Mouse (Mus musculus) CH12.LX (cell line): Measurements from ENCODE around the gene Ptges3l. TPM values are rescaled to one million over a fixed set of nuclear protein-coding genes. Genes with fewer than 3 reads are reported as not detected.

Experiments used
- DNase-seq: peaks from one replicate; pipeline ENCODE4 v3.0.0-alpha.2; 2013; ENCODE audit errors: extremely low read depth
- H3K27ac ChIP-seq: 2 replicates; pipeline ENCODE4 v1.5.1; 2012; ENCODE audit warnings: low read depth, mild to moderate bottlenecking, control low read depth, moderate library complexity; ENCODE audit not compliant: insufficient read depth
- H3K27me3 ChIP-seq: replicated peaks from 2 replicates; pipeline ENCODE3; 2012; ENCODE audit warnings: inconsistent platforms
- H3K36me3 ChIP-seq, 2 experiments: replicated peaks in 1 of 2; 2 replicates each; pipeline versions ENCODE3 to v1.6.1; 2012; ENCODE audit warnings: inconsistent platforms in 1 of 2, low read length in 1 of 2, mild to moderate bottlenecking in 1 of 2, mixed read lengths in 1 of 2, moderate library complexity in 1 of 2; ENCODE audit not compliant: control insufficient read depth in 1 of 2, insufficient read depth in 1 of 2
- H3K4me1 ChIP-seq, 2 experiments: 2 replicates each; pipeline ENCODE4 v1.6.1; 2012; ENCODE audit warnings: inconsistent platforms in 1 of 2, moderate library complexity in 1 of 2; ENCODE audit not compliant: insufficient read depth in 2 of 2, control insufficient read depth in 1 of 2
- H3K4me2 ChIP-seq: 2 replicates; pipeline ENCODE4 v1.6.1; 2012; ENCODE audit warnings: low read depth, mild to moderate bottlenecking, control low read depth; ENCODE audit not compliant: poor library complexity, insufficient read depth, severe bottlenecking
- H3K4me3 ChIP-seq, 3 experiments: fragments of 150-350 bp in 1 of 3; sonication (generic) in 1 of 3; replicated peaks in 1 of 3; 2 replicates each; pipeline versions ENCODE3 to v1.5.1; 2011 to 2012; ENCODE audit warnings: low read depth in 2 of 3, low read length in 2 of 3, mild to moderate bottlenecking in 2 of 3, moderate library complexity in 2 of 3, control low read depth in 1 of 3, improper control_type of control experiment in 1 of 3, inconsistent platforms in 1 of 3, mixed read lengths in 1 of 3; ENCODE audit not compliant: poor library complexity in 1 of 3
- H3K79me2 ChIP-seq: replicated peaks from 2 replicates; pipeline ENCODE4 v1.6.1; 2012; ENCODE audit warnings: mild to moderate bottlenecking, moderate library complexity; ENCODE audit not compliant: control insufficient read depth, poor library complexity, insufficient read depth, severe bottlenecking; ENCODE audit errors: extremely low read depth
- H3K9ac ChIP-seq: 2 replicates; pipeline ENCODE4 v1.6.1; 2012; ENCODE audit warnings: low read depth, mild to moderate bottlenecking, control low read depth, moderate library complexity; ENCODE audit not compliant: insufficient read depth
- H3K9me3 ChIP-seq: replicated peaks from 2 replicates; pipeline ENCODE3; 2012; ENCODE audit warnings: low read length, inconsistent platforms, mixed read lengths
- ELF1 ChIP-seq: IDR thresholded peaks from 2 replicates; pipeline ENCODE4 v1.6.1; 2014; ENCODE audit warnings: low read depth, mild to moderate bottlenecking, inconsistent platforms, low read length, improper control_type of control experiment
- EP300 ChIP-seq: IDR thresholded peaks from 2 replicates; pipeline ENCODE4 v1.6.1; 2011; ENCODE audit warnings: low read length, improper control_type of control experiment
- ETS1 ChIP-seq: conservative IDR thresholded peaks from 2 replicates; pipeline ENCODE4 v1.6.1; 2012; ENCODE audit warnings: low read depth, mild to moderate bottlenecking, inconsistent platforms, low read length, improper control_type of control experiment, moderate library complexity
- GABPA ChIP-seq: IDR thresholded peaks from 2 replicates; pipeline ENCODE4 v1.6.1; 2012; ENCODE audit warnings: low read depth, low read length, improper control_type of control experiment, inconsistent platforms; ENCODE audit not compliant: insufficient replicate concordance
- IRF4 ChIP-seq: IDR thresholded peaks from 2 replicates; pipeline ENCODE4 v1.6.1; 2014; ENCODE audit warnings: low read depth, mild to moderate bottlenecking, inconsistent platforms, low read length, improper control_type of control experiment
- KAT2A ChIP-seq: IDR thresholded peaks from 2 replicates; pipeline ENCODE4 v1.6.1; 2012; ENCODE audit warnings: low read length, improper control_type of control experiment, inconsistent platforms; ENCODE audit not compliant: insufficient replicate concordance
- MAFK ChIP-seq: IDR thresholded peaks from 2 replicates; pipeline ENCODE4 v1.6.1; 2011; ENCODE audit warnings: low read length, improper control_type of control experiment; ENCODE audit not compliant: insufficient replicate concordance
- MAX ChIP-seq: IDR thresholded peaks from 2 replicates; pipeline ENCODE4 v1.6.1; 2011; ENCODE audit warnings: low read length, improper control_type of control experiment
- MEF2A ChIP-seq: IDR thresholded peaks from 2 replicates; pipeline ENCODE4 v1.6.1; 2014; ENCODE audit warnings: low read depth, mild to moderate bottlenecking, inconsistent platforms, low read length, improper control_type of control experiment, borderline replicate concordance
- MYC ChIP-seq: IDR thresholded peaks from 2 replicates; pipeline ENCODE4 v1.6.1; 2011; ENCODE audit warnings: low read depth, mild to moderate bottlenecking, improper control_type of control experiment, low read length
- NELFE ChIP-seq: IDR thresholded peaks from 2 replicates; pipeline ENCODE4 v1.6.1; 2011; ENCODE audit warnings: low read depth, low read length, improper control_type of control experiment
- POLR2A ChIP-seq: IDR thresholded peaks from 2 replicates; pipeline ENCODE4 v1.6.1; 2011; ENCODE audit warnings: low read depth, mild to moderate bottlenecking, improper control_type of control experiment, low read length
- POLR2AphosphoS2 ChIP-seq: IDR thresholded peaks from 2 replicates; pipeline ENCODE4 v1.6.1; 2011; ENCODE audit warnings: low read depth, low read length, improper control_type of control experiment
- RAD21 ChIP-seq: IDR thresholded peaks from 2 replicates; pipeline ENCODE4 v1.6.1; 2011; ENCODE audit warnings: low read depth, mild to moderate bottlenecking, low read length, improper control_type of control experiment, moderate library complexity
- TBP ChIP-seq: conservative IDR thresholded peaks from 2 replicates; pipeline ENCODE4 v1.6.1; 2011; ENCODE audit warnings: low read depth, low read length, improper control_type of control experiment
- TCF12 ChIP-seq: IDR thresholded peaks from 2 replicates; pipeline ENCODE4 v1.6.1; 2014; ENCODE audit warnings: low read depth, mild to moderate bottlenecking, inconsistent platforms, low read length, improper control_type of control experiment
- USF2 ChIP-seq: conservative IDR thresholded peaks from 2 replicates; pipeline ENCODE4 v1.6.1; 2011; ENCODE audit warnings: low read depth, low read length, improper control_type of control experiment
- ZC3H11A ChIP-seq: IDR thresholded peaks from 2 replicates; pipeline ENCODE4 v1.6.1; 2012; ENCODE audit warnings: low read depth, mild to moderate bottlenecking, inconsistent platforms, low read length, improper control_type of control experiment
- ZKSCAN1 ChIP-seq: IDR thresholded peaks from 2 replicates; pipeline ENCODE4 v1.6.1; 2012; ENCODE audit warnings: low read depth, inconsistent platforms, low read length, improper control_type of control experiment, borderline replicate concordance
- ZNF384 ChIP-seq: IDR thresholded peaks from 2 replicates; pipeline ENCODE4 v1.6.1; 2012; ENCODE audit warnings: low read depth, low read length, improper control_type of control experiment, inconsistent platforms
- dilution Hi-C: fragments of 300-500 bp; cut with MboI; formaldehyde crosslinking; loops from 2 replicates; pipeline ENCODE4 v1.14.3; 2020; ENCODE audit warnings: low sequenced_read_pairs; ENCODE audit not compliant: extremely low pct_unique_long_range_greater_than_20kb, extremely low pct_ligation_motif_present
- in situ Hi-C: fragments of 300-500 bp; cut with MboI; formaldehyde crosslinking; loops from 3 replicates; pipeline ENCODE4 v1.14.3; 2019; ENCODE audit warnings: low sequenced_read_pairs, low pct_ligation_motif_present, low pct_unique_long_range_greater_than_20kb, mixed read lengths
- polyA plus RNA-seq: library from polyadenylated mRNA; unstranded; fragments of >175 nt; gene quantifications from 2 replicates; pipeline ENCODE4 v1.2.1, GENCODE M21; 2012; ENCODE audit warnings: low read depth; ENCODE audit not compliant: insufficient read length
- total RNA-seq, 2 experiments: library from RNA; depleted of rRNA; stranded (reverse); fragments of 300-350 nt in 1 of 2; fragments of >200 nt in 1 of 2; gene quantifications; 2 replicates each; pipeline ENCODE4 v1.2.3; 2012 to 2014

Gene Ptges3l
- total and polyA plus RNA-seq, 3 experiments: 1.9 to 3.0 (median 2.4) TPM

DNA sequence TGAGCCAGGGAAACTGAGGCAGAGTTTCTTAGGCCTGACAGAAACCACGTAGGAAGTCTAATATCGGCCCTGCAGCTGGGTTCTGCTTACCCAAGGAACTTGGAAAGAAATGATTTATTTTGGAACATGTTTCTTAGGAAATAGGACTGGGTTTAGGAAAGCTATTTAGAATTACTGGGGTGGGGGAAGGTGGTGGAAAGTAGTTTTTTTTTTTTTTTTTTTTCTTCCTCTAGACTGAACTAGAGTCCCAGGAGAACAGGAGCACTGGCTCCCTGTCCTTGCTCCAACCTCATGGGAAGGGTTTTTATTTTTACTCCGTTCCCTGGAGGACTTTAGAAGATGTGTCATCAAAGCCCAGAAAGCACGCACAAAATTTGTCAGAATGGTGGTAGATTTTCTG, 44.0 kb upstream of the Ptges3l start:
- Histone ChIP-seq H3K79me2 (no peaks in the 10 kb centered on the region), H3K9me3 (no peaks in the 10 kb centered on the region), H3K4me3 (no peak overlapping the region), H3K27ac (no peak overlapping the region), H3K9ac (no peak overlapping the region), H3K36me3 (no peaks in the 10 kb centered on the region)
- DNase-seq: no peak
- TF ChIP-seq ZNF384 (peak; percentile 62), ZC3H11A (no peak), MAX (no peak), ETS1 (no peak), USF2 (no peak), GABPA (no peak), IRF4 (no peak), POLR2AphosphoS2 (no peak)
- TF ChIP-seq, all 38 proteins: peak for 1
- peak overlapping the region; percentile 77; the same call in 1 of the 2 replicates for H3K4me2 ChIP-seq
- peaks cover 31% of the 10 kb centered on the region for H3K27me3 ChIP-seq
- peaks cover 11 to 50% of the 10 kb centered on the region in 2 experiments for H3K4me1 ChIP-seq
- in situ Hi-C loops (no loop called here), dilution Hi-C loops (no loop called here)

GRCm38 (mm10) chr11:101468731-101469130, 43.6 kb upstream of the Ptges3l start:
- Histone ChIP-seq H3K27ac (no peak overlapping the region), H3K79me2 (no peaks in the 10 kb centered on the region), H3K9me3 (no peaks in the 10 kb centered on the region), H3K36me3 (no peaks in the 10 kb centered on the region), H3K27me3 (peaks cover 31% of the 10 kb centered on the region), H3K9ac (peak overlapping the region; percentile 39; the same call in 1 of the 2 replicates), H3K4me3 (peak overlapping the region in 2 of 3 experiments; percentile 32 to 78), H3K4me1 (peaks cover 16 to 50% of the 10 kb centered on the region in 2 experiments), H3K4me2 (peak overlapping the region; percentile 77)
- no peak for DNase-seq
- dilution Hi-C loops: no loop called here
- TF ChIP-seq POLR2AphosphoS2: no peak
- TF ChIP-seq NELFE: no peak
- TF ChIP-seq EP300: no peak
- TF ChIP-seq MEF2A: no peak
- no peak for TF ChIP-seq POLR2A
- TF ChIP-seq TCF12: no peak
- TF ChIP-seq MYC: no peak
- TF ChIP-seq, all 38 proteins: peak for 0
- in situ Hi-C loops: no loop called here

GRCm38 (mm10) chr11:101468263-101468688, 43.1 kb upstream of the Ptges3l start:
- in situ Hi-C loops: no loop called here
- Histone ChIP-seq H3K27me3 (peaks cover 31% of the 10 kb centered on the region), H3K9me3 (no peaks in the 10 kb centered on the region), H3K4me1 (peaks cover 17 to 52% of the 10 kb centered on the region in 2 experiments), H3K9ac (peak overlapping the region; percentile 39), H3K4me3 (peak overlapping the region; percentile 32 to 78 (median 59)), H3K79me2 (no peaks in the 10 kb centered on the region), H3K27ac (no peak overlapping the region), H3K36me3 (no peaks in the 10 kb centered on the region), H3K4me2 (peak overlapping the region; percentile 77)
- DNase-seq: no peak
- TF ChIP-seq POLR2AphosphoS2 (no peak), KAT2A (no peak), MAFK (no peak), MYC (no peak), RAD21 (no peak), ZNF384 (no peak), POLR2A (no peak), ZKSCAN1 (no peak), TBP (no peak), ETS1 (no peak), ELF1 (no peak), USF2 (no peak)
- dilution Hi-C loops: no loop called here
